Mouse (Mus musculus) MEL (cell line): Measurements from ENCODE around the gene Col4a4. TPM values are rescaled to one million over a fixed set of nuclear protein-coding genes. Genes with fewer than 3 reads are reported as not detected.

ENCODE experiments used
- DNase-seq: peaks from one replicate; pipeline ENCODE4 v3.0.0; 2011; ENCODE audit warnings: low read depth, low spot score
- H3K27ac ChIP-seq: 2 replicates; pipeline ENCODE4 v1.5.1; 2012; ENCODE audit warnings: low read depth, mild to moderate bottlenecking, control low read depth, low read length, moderate library complexity; ENCODE audit not compliant: control insufficient read depth
- H3K27me3 ChIP-seq, 2 experiments: fragments of 150-350 bp in 1 of 2; sonication (generic) in 1 of 2; 2 replicates each; pipeline ENCODE4 v1.6.1; 2012; ENCODE audit warnings: low read length in 2 of 2, mild to moderate bottlenecking in 2 of 2, improper control_type of control experiment in 1 of 2, moderate library complexity in 1 of 2; ENCODE audit not compliant: insufficient read depth in 2 of 2, control insufficient read depth in 1 of 2
- H3K36me3 ChIP-seq, 2 experiments: 2 replicates each; pipeline ENCODE4 v1.6.1; 2012 to 2014; ENCODE audit warnings: low read length in 2 of 2, improper control_type of control experiment in 1 of 2, inconsistent platforms in 1 of 2, mild to moderate bottlenecking in 1 of 2; ENCODE audit not compliant: insufficient read depth in 2 of 2, control insufficient read depth in 1 of 2
- H3K4me1 ChIP-seq, 2 experiments: fragments of 150-350 bp in 1 of 2; sonication (generic) in 1 of 2; 2 replicates each; pipeline ENCODE4 v1.6.1; 2012; ENCODE audit warnings: low read length in 2 of 2, improper control_type of control experiment in 1 of 2, mild to moderate bottlenecking in 1 of 2; ENCODE audit not compliant: insufficient read depth in 2 of 2, control insufficient read depth in 1 of 2
- H3K4me3 ChIP-seq, 2 experiments: fragments of 150-350 bp in 1 of 2; sonication (generic) in 1 of 2; 2 replicates each; pipeline ENCODE4 v1.5.1; 2012; ENCODE audit warnings: low read depth in 2 of 2, low read length in 2 of 2, mild to moderate bottlenecking in 2 of 2, moderate library complexity in 2 of 2, control low read depth in 1 of 2, improper control_type of control experiment in 1 of 2; ENCODE audit not compliant: control insufficient read depth in 1 of 2, insufficient read depth in 1 of 2
- H3K79me2 ChIP-seq: 2 replicates; pipeline ENCODE4 v1.6.1; 2012; ENCODE audit warnings: mild to moderate bottlenecking, low read length, moderate library complexity; ENCODE audit not compliant: control insufficient read depth, poor library complexity, insufficient read depth
- H3K9ac ChIP-seq: 2 replicates; pipeline ENCODE4 v1.6.1; 2012; ENCODE audit warnings: low read depth, mild to moderate bottlenecking, control low read depth, low read length, moderate library complexity; ENCODE audit not compliant: control insufficient read depth, poor library complexity, severe bottlenecking
- H3K9me3 ChIP-seq: fragments of 150-350 bp; sonication (generic); replicated peaks from 2 replicates; pipeline ENCODE4 v1.6.1; 2012; ENCODE audit warnings: mild to moderate bottlenecking, low read length, improper control_type of control experiment, moderate library complexity; ENCODE audit not compliant: insufficient read depth
- BHLHE40 ChIP-seq: IDR thresholded peaks from 2 replicates; pipeline ENCODE4 v1.6.1; 2012; ENCODE audit warnings: low read depth, mild to moderate bottlenecking, inconsistent platforms, low read length, improper control_type of control experiment, borderline replicate concordance
- CHD1 ChIP-seq: IDR thresholded peaks from 2 replicates; pipeline ENCODE4 v1.6.1; 2012; ENCODE audit warnings: low read depth, mild to moderate bottlenecking, inconsistent platforms, low read length, improper control_type of control experiment
- CHD2 ChIP-seq: IDR thresholded peaks from 2 replicates; pipeline ENCODE4 v1.6.1; 2011; ENCODE audit warnings: low read length, improper control_type of control experiment
- ETS1 ChIP-seq: IDR thresholded peaks from 2 replicates; pipeline ENCODE4 v1.6.1; 2012; ENCODE audit warnings: low read depth, mild to moderate bottlenecking, inconsistent platforms, low read length, improper control_type of control experiment, moderate library complexity
- MAFK ChIP-seq: IDR thresholded peaks from 2 replicates; pipeline ENCODE4 v1.6.1; 2011; ENCODE audit warnings: low read depth, mild to moderate bottlenecking, low read length, improper control_type of control experiment, borderline replicate concordance
- MAZ ChIP-seq: IDR thresholded peaks from 2 replicates; pipeline ENCODE4 v1.6.1; 2012; ENCODE audit warnings: low read depth, mild to moderate bottlenecking, inconsistent platforms, low read length, improper control_type of control experiment
- MYC ChIP-seq: IDR thresholded peaks from 2 replicates; pipeline ENCODE4 v1.6.1; 2011; ENCODE audit warnings: low read depth, mild to moderate bottlenecking, low read length, improper control_type of control experiment, moderate library complexity
- POLR2A ChIP-seq, 2 experiments: IDR thresholded peaks; 2 replicates each; pipeline ENCODE4 v1.6.1; 2011 to 2012; ENCODE audit warnings: low read length in 2 of 2, mild to moderate bottlenecking in 2 of 2, control low read depth in 1 of 2, improper control_type of control experiment in 1 of 2, low read depth in 1 of 2, moderate library complexity in 1 of 2; ENCODE audit not compliant: control insufficient read depth in 1 of 2, insufficient read depth in 1 of 2, poor library complexity in 1 of 2
- POLR2AphosphoS5 ChIP-seq: IDR thresholded peaks from 2 replicates; pipeline ENCODE4 v1.6.1; 2012; ENCODE audit warnings: low read depth, borderline replicate concordance, mild to moderate bottlenecking, inconsistent platforms, low read length, moderate library complexity, mixed read lengths
- RCOR1 ChIP-seq: IDR thresholded peaks from 2 replicates; pipeline ENCODE4 v1.6.1; 2012; ENCODE audit warnings: low read depth, mild to moderate bottlenecking, inconsistent platforms, low read length, improper control_type of control experiment
- TBP ChIP-seq: IDR thresholded peaks from 2 replicates; pipeline ENCODE4 v1.8.0; 2011; ENCODE audit warnings: low read depth, low read length, improper control_type of control experiment
- TCF12 ChIP-seq: IDR thresholded peaks from 2 replicates; pipeline ENCODE4 v1.6.1; 2014; ENCODE audit warnings: low read depth, mild to moderate bottlenecking, inconsistent platforms, low read length, improper control_type of control experiment, moderate library complexity
- UBTF ChIP-seq: IDR thresholded peaks from 2 replicates; pipeline ENCODE4 v1.6.1; 2012; ENCODE audit warnings: low read depth, mild to moderate bottlenecking, inconsistent platforms, low read length, improper control_type of control experiment, moderate library complexity, borderline replicate concordance; ENCODE audit not compliant: insufficient read depth
- USF2 ChIP-seq, 2 experiments: IDR thresholded peaks; 2 replicates each; pipeline ENCODE4 v1.6.1; 2011 to 2012; ENCODE audit warnings: improper control_type of control experiment in 2 of 2, low read length in 2 of 2, borderline replicate concordance in 1 of 2, inconsistent platforms in 1 of 2, low read depth in 1 of 2, mild to moderate bottlenecking in 1 of 2; ENCODE audit not compliant: insufficient read depth in 1 of 2
- ZNF384 ChIP-seq: IDR thresholded peaks from 2 replicates; pipeline ENCODE4 v1.6.1; 2012; ENCODE audit warnings: low read depth, mild to moderate bottlenecking, inconsistent platforms, low read length, improper control_type of control experiment
- polyA plus RNA-seq, 2 experiments: library from polyadenylated mRNA; stranded (reverse) in 1 of 2; unstranded in 1 of 2; fragments of >175 nt in 1 of 2; fragments of >200 nt in 1 of 2; gene quantifications; 2 replicates each; pipeline versions ENCODE4 v1.2.1 to v1.2.4; 2012; ENCODE audit warnings: low replicate concordance in 2 of 2, low read depth in 1 of 2; ENCODE audit not compliant: insufficient read length in 2 of 2, insufficient read depth in 1 of 2, missing spikeins in 1 of 2
- total RNA-seq: library from RNA; depleted of rRNA; stranded (reverse); fragments of 300-350 nt; gene quantifications from 2 replicates; pipeline ENCODE4 v1.2.3, GENCODE M21; 2012

The Col4a4 gene
- total and polyA plus RNA-seq, 3 experiments: 0.03 TPM; not detected in 2

DNA sequence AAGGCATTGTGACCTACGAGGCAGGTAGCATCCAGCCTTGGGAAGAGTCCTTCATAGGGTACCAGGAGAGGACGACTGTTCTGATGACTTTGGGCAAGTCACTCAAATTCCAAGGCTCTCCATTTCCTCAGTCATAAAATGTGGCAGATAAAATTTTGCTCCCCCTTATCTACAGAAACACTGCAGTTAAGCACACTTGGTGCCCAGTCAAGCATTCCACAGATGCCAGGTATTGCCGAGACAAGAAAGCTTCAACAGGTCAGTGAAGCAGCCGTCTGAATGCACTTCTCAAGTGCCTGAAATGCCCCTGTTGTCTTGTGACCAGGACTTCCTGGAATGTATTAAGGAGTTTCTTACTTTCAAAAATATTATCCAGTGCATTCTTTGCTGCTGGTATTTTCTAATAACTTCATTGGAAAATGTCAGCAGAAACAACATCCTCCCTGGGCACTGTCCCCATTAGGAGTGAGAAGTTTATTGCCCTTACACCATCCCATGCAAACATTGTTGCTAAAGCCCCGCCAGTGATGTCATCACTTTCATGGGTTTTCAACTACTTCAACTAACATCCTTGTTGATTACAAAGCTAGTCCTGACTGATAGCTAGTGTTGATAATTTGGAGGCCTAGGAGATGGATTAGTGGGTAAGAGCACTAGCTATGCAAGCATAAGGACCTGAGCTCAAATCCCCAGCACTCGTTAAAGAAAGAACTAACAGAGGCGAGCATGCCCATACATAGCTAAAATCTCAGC lies 16.7 kb upstream of the Col4a4 start:
- no peak overlapping the region for H3K27ac ChIP-seq
- H3K4me3 ChIP-seq: no peak overlapping the region
- H3K27me3 ChIP-seq: peaks cover 5 to 10% of the 10 kb centered on the region in 2 experiments
- no peaks in the 10 kb centered on the region for H3K36me3 ChIP-seq
- TF ChIP-seq TBP: no peak
- TF ChIP-seq MYC: no peak
- no peak for TF ChIP-seq USF2 (IDR thresholded peaks at IDR 0.05; ENCODE audit: borderline replicate concordance in 1 of 2, insufficient read depth in 1 of 2, low read depth in 1 of 2, low read length in 2 of 2)
- H3K4me1 ChIP-seq: no peaks in the 10 kb centered on the region
- no peak for DNase-seq
- H3K79me2 ChIP-seq: no peaks in the 10 kb centered on the region
- H3K9ac ChIP-seq: no peak overlapping the region
- no peaks in the 10 kb centered on the region for H3K9me3 ChIP-seq

DNA sequence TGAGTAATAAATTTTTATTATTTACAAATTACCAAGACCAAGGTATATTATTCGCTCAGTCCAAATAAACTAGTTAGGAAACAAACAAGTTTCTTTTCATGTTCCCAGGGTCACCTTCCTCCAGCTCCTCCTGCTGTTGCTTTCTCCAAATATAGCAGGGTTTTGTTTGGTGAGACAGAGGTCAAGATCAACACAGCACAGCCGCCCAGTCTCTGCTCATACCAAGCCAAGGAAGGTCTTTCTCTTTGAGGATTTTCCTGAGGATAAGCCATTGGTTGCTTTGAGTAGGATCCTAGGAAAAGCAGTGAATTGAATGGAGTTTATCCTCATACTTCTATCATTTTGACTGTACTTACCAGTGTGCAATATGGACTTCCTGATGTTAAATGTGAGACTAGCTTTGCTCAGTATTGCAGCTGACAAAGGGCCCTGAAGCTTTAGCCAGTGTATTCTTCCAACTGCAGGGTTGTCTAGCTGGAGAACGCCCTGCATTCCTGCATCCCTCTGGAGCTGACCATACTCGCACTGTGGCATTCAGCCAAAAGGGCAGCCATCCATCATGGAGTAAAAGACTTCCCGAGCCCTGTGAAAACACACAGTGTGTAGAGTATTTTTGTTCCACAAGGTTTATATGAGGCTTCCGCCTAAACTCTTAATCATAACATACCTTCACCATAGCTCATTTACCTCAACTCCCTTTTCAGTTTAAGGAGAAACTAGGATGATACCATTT lies 10.4 kb upstream of the Col4a4 start:
- Histone ChIP-seq H3K4me3 (no peak overlapping the region), H3K4me1 (no peaks in the 10 kb centered on the region; a peak in 1 of 4 replicates), H3K9ac (no peak overlapping the region), H3K9me3 (no peaks in the 10 kb centered on the region), H3K27me3 (peaks cover 0 to 4% of the 10 kb centered on the region in 2 experiments; a peak in 3 of 4 replicates), H3K27ac (no peak overlapping the region), H3K79me2 (no peaks in the 10 kb centered on the region), H3K36me3 (no peaks in the 10 kb centered on the region)
- TF ChIP-seq BHLHE40: no peak
- no peak for TF ChIP-seq UBTF
- no peak for TF ChIP-seq MAFK
- TF ChIP-seq CHD2: no peak
- no peak for TF ChIP-seq USF2 (IDR thresholded peaks at IDR 0.05; ENCODE audit: borderline replicate concordance in 1 of 2, insufficient read depth in 1 of 2, low read depth in 1 of 2, low read length in 2 of 2)
- no peak for TF ChIP-seq POLR2AphosphoS5
- TF ChIP-seq ETS1: no peak
- no peak for TF ChIP-seq CHD1
- TF ChIP-seq MYC: no peak
- no peak for TF ChIP-seq TBP
- no peak for DNase-seq

DNA sequence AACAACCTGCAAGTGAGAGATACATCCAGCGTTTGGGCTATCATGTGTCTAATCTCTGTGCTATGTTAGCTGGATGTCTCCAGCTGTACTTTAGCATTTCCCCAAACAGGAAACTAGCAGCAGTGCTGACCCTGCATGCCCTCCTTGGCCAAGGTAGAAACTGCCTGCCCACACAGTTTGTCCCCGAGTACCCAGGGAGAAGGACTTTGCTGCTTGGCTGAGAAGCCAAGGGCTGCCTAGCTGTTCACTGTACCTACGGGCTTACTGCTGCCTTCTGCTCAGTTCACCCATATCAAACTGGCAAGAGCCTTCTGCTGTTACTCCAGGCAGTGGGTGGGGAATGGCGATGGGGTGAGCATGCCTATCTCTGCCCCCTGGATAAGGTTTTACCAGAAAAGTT lies 3.6 kb upstream of the Col4a4 start:
- Histone ChIP-seq H3K4me1 (peaks cover 4 to 12% of the 10 kb centered on the region in 2 experiments), H3K9ac (no peak overlapping the region), H3K36me3 (no peaks in the 10 kb centered on the region; a peak in 1 of 4 replicates), H3K27ac (no peak overlapping the region), H3K27me3 (no peaks in the 10 kb centered on the region), H3K79me2 (no peaks in the 10 kb centered on the region), H3K4me3 (peak overlapping the region in 1 of 2 experiments; percentile 12; a peak in 1 of 4 replicates), H3K9me3 (no peaks in the 10 kb centered on the region)
- TF ChIP-seq ZNF384 (no peak), ETS1 (0 out of 2 replicates have a peak, but pooled peaks have one; percentile 42), POLR2A (IDR thresholded peaks at IDR 0.05; ENCODE audit: control insufficient read depth in 1 of 2, insufficient read depth in 1 of 2, low read depth in 1 of 2, low read length in 2 of 2, poor library complexity in 1 of 2) (no peak), MAZ (no peak), TCF12 (0 out of 2 replicates have a peak, but pooled peaks have one; percentile 3), RCOR1 (no peak)
- peak; percentile 10 for DNase-seq
